Mouse (Mus musculus) heart, embryonic 16.5 days (tissue): ENCODE results near the gene Map2k2. TPM values are rescaled to one million over a fixed set of nuclear protein-coding genes. Genes with fewer than 3 reads are reported as not detected.
"Not testable (repeated sequence)": the region's sequence is repeated elsewhere in the genome, so short reads cannot be mapped to it uniquely, and the experiment has no call there.

ENCODE experiments used
- ATAC-seq: fragments of 200-750 bp; cut with Nextera tagmentation; replicated peaks from 2 replicates; pipeline ENCODE4 v1.8.0; 2017; ENCODE audit warnings: moderate number of reproducible peaks; ENCODE audit not compliant: insufficient read depth, low FRiP score; ENCODE audit errors: extremely low read depth
- H3K27ac ChIP-seq: fragments of 300-500 bp; sonication (generic); 2 replicates; pipeline ENCODE4 v1.5.1; 2014; ENCODE audit warnings: mild to moderate bottlenecking, low read length, control low read depth, moderate library complexity
- H3K27me3 ChIP-seq: fragments of 300-500 bp; sonication (generic); 2 replicates; pipeline ENCODE4 v1.6.1; 2014; ENCODE audit warnings: low read length, mixed read lengths; ENCODE audit not compliant: control insufficient read depth, insufficient read depth
- H3K36me3 ChIP-seq: fragments of 300-500 bp; sonication (generic); 2 replicates; pipeline ENCODE4 v1.6.1; 2014; ENCODE audit not compliant: control insufficient read depth, insufficient read depth
- H3K4me1 ChIP-seq: fragments of 300-500 bp; sonication (generic); 2 replicates; pipeline ENCODE4 v1.6.1; 2014; ENCODE audit warnings: low read length, mixed read lengths; ENCODE audit not compliant: control insufficient read depth, insufficient read depth
- H3K4me2 ChIP-seq: fragments of 300-500 bp; sonication (generic); 2 replicates; pipeline ENCODE4 v1.6.1; 2014; ENCODE audit warnings: low read depth, mild to moderate bottlenecking, control low read depth, low read length
- H3K4me3 ChIP-seq: fragments of 300-500 bp; sonication (generic); 2 replicates; pipeline ENCODE4 v1.5.1; 2014; ENCODE audit warnings: mild to moderate bottlenecking, control low read depth, low read length
- H3K9ac ChIP-seq: fragments of 300-500 bp; sonication (generic); 2 replicates; pipeline ENCODE4 v1.6.1; 2014; ENCODE audit warnings: low read length, control low read depth
- H3K9me3 ChIP-seq: fragments of 300-500 bp; sonication (generic); replicated peaks from 2 replicates; pipeline ENCODE4 v1.6.1; 2016; ENCODE audit warnings: low read length; ENCODE audit not compliant: control insufficient read depth
- WGBS: fragments of 180-500 bp; shearing (Covaris S2); extraction: QIAGEN DNeasy Blood & Tissue Kit; methylation state at CpG from one replicate; pipeline ENCODE4 v1.1.7; 2014; 5-methylcytosine and 5-hydroxymethylcytosine counted together
- microRNA-seq: library from miRNA; unstranded; fragments of <30 nt; microRNA quantifications from one replicate; pipeline ENCODE4, GENCODE M21; 2017
- polyA plus RNA-seq: library from polyadenylated mRNA; unstranded; fragments of >200 nt; fragmentation: Nextera tagmentation; extraction: Ambion mirVana; gene quantifications from 2 replicates; pipeline ENCODE4 v1.2.1, GENCODE M21; 2015

Gene Map2k2
- polyA plus RNA-seq, 1 experiment from 2014 or later = 143 TPM

DNA sequence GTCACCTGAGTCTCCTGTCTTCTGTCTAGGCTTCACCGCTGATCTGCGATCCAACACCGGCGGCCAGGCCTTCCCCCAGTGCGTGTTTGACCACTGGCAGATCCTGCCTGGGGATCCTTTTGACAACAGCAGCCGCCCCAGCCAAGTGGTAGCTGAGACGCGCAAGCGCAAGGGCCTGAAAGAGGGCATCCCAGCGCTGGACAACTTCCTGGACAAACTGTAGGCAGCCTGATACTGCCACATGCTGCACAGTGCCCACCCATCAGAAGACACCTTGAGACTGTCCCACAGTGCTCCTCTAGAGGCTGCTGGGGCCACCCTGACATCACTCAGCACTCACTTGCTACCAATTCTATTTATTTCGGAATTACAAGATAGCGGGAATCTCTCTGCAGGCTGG is 76.1 kb downstream of the Map2k2 start:
- H3K27me3 ChIP-seq, ATAC-seq, H3K9ac ChIP-seq, H3K4me2 ChIP-seq, H3K9me3 ChIP-seq, H3K4me3 ChIP-seq: not testable (repeated sequence)
- 66% methylated on average over 12 of the region's 12 CpGs for WGBS
- Histone ChIP-seq H3K4me1 (peaks cover 32% of the 10 kb centered on the region), H3K36me3 (peaks cover 53% of the 10 kb centered on the region), H3K27ac (peak overlapping the region; percentile 41; the same call in 1 of the 2 replicates)

DNA sequence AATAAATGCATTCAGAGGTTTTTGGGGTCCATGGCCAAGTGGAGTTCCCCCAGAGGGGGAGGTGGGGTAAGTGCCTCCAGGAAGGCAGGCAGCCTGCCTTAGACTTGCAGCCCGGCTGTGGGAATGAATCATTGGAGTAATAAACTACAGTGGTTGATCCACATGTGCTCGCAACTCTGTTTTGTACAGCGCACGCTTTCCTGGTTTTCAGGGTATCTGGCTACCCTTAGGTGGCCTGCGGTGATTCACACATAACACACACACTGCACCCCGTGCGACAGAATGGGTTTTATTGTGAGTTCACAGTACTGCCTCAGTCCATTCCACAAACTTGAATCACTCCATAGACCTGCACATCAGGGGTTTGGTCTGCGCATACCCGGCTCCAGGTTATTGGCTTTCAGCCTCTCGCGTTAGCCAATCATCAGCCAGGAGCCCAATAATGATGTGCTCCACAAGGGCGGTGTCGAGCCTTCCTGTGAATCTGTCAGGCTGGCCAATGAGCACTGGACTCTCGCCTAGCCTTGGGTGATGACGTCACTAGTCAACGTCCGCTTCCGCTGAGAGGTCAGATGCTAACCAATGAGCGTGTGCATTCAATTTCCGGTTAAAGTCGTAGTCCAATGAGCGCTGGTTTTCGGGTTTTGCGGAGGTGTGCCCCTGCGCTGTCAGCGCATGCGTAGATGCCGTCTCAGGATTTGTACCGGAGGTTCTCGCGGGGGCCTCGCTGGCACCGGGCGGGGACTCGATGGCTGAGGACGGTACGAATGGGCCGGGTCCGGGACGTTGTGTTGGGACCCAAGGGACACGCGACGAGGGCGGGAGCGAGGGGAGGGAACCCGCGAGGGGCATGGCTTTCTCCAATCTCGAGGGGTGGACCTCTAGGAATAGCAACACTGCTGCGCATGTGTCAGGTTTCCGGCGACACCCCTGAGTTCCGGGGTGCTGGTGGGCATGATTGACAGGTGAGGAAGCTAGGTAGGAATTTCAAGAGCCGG is 76.9 kb downstream of the Map2k2 start, which contains the start of gene Dapk3:
Gene Dapk3, plus strand, starts transcription at position 670 of the 998 bp plus-strand sequence.
- H3K9me3 ChIP-seq = no peaks in the 10 kb centered on the region
- peak; percentile 94 for ATAC-seq
- peak within 1 kb of the TSS; percentile 75 for H3K4me2 ChIP-seq
- H3K9ac ChIP-seq = peak within 1 kb of the TSS; percentile 86
- H3K36me3 ChIP-seq = peaks cover 53% of the 10 kb centered on the region
- peaks cover 30% of the 10 kb centered on the region for H3K4me1 ChIP-seq
- WGBS = 5% methylated on average over 53 of the region's 53 CpGs
- no peaks in the 10 kb centered on the region for H3K27me3 ChIP-seq
- peak within 1 kb of the TSS; percentile 79 for H3K4me3 ChIP-seq
- H3K27ac ChIP-seq = peak within 1 kb of the TSS; percentile 88

Small RNAs within 50 kb of the gene (microRNA-seq; reads per million reads assigned to microRNA genes)
- gene Mir5615-1 = not detected
- gene Mir5615-2 = not detected

Other genes starting within 250 kb of the Map2k2 start
- not detected in 2 replicates for gene Tmprss9, start 234.1 kb upstream of the Map2k2 start, polyA plus RNA-seq
- 286 and 289 TPM in 2 replicates for gene Timm13, start 204.9 kb upstream of the Map2k2 start, polyA plus RNA-seq
- 27.5 and 30.0 TPM in 2 replicates for gene Lmnb2, start 187.7 kb upstream of the Map2k2 start, polyA plus RNA-seq
- gene Gadd45b, start 175.8 kb upstream of the Map2k2 start, polyA plus RNA-seq = 33.6 and 34.3 TPM in 2 replicates
- 1.4 TPM in 2 replicates for gene Gng7, start 91.0 kb upstream of the Map2k2 start, polyA plus RNA-seq
- gene Diras1, start 80.3 kb upstream of the Map2k2 start, polyA plus RNA-seq = 0.06 and 0.09 TPM in 2 replicates
- gene Slc39a3, start 68.5 kb upstream of the Map2k2 start, polyA plus RNA-seq = 9.6 and 10.8 TPM in 2 replicates
- 166 and 174 TPM in 2 replicates for gene Sgta, start 45.7 kb upstream of the Map2k2 start, polyA plus RNA-seq
- gene Thop1, start 35.9 kb upstream of the Map2k2 start, polyA plus RNA-seq = 29.8 and 31.4 TPM in 2 replicates
- 0.70 and 1.00 TPM in 2 replicates for gene Creb3l3, start 7.0 kb upstream of the Map2k2 start, polyA plus RNA-seq
- gene Zbtb7a, start 29.3 kb downstream of the Map2k2 start, polyA plus RNA-seq = 25.5 and 30.1 TPM in 2 replicates
- gene Pias4, start 62.0 kb downstream of the Map2k2 start, polyA plus RNA-seq = 34.7 and 37.5 TPM in 2 replicates
- gene Eef2, start 70.7 kb downstream of the Map2k2 start, polyA plus RNA-seq = 435 and 443 TPM in 2 replicates
- 33.9 and 40.2 TPM in 2 replicates for gene Dapk3, start 77.1 kb downstream of the Map2k2 start, polyA plus RNA-seq
- gene 4930442H23Rik, start 77.9 kb downstream of the Map2k2 start, polyA plus RNA-seq = 0.11 TPM in 2 replicates
- 11.9 and 14.6 TPM in 2 replicates for gene Nmrk2, start 96.1 kb downstream of the Map2k2 start, polyA plus RNA-seq
- 0.31 and 0.33 TPM in 2 replicates for gene Atcay, start 124.9 kb downstream of the Map2k2 start, polyA plus RNA-seq
- 5.0 and 6.2 TPM in 2 replicates for gene Zfr2, start 127.2 kb downstream of the Map2k2 start, polyA plus RNA-seq
- 2.6 and 2.7 TPM in 2 replicates for gene Matk, start 147.0 kb downstream of the Map2k2 start, polyA plus RNA-seq
- gene Mrpl54, start 161.0 kb downstream of the Map2k2 start, polyA plus RNA-seq = 230 TPM in 2 replicates
- 62.7 and 63.0 TPM in 2 replicates for gene Apba3, start 161.0 kb downstream of the Map2k2 start, polyA plus RNA-seq
- gene Tjp3, start 185.7 kb downstream of the Map2k2 start, polyA plus RNA-seq = 4.7 and 5.3 TPM in 2 replicates
- 31.3 and 33.2 TPM in 2 replicates for gene Pip5k1c, start 187.0 kb downstream of the Map2k2 start, polyA plus RNA-seq
- 28.1 and 29.6 TPM in 2 replicates for gene Cactin, start 215.2 kb downstream of the Map2k2 start, polyA plus RNA-seq
- gene Tbxa2r, start 222.8 kb downstream of the Map2k2 start, polyA plus RNA-seq = 15.2 and 16.3 TPM in 2 replicates
- 0.08 and 0.11 TPM in 2 replicates for gene Gipc3, start 237.4 kb downstream of the Map2k2 start, polyA plus RNA-seq
- gene Hmg20b, start 244.6 kb downstream of the Map2k2 start, polyA plus RNA-seq = 86.5 and 86.8 TPM in 2 replicates